Mouse (Mus musculus): ENCODE data around the gene Tectb. TPM values are rescaled to one million over a fixed set of nuclear protein-coding genes. Genes with fewer than 3 reads are reported as not detected.

Gene Tectb
- total and polyA plus RNA-seq, 3 experiments: 0.11 TPM; not detected in 2

DNA sequence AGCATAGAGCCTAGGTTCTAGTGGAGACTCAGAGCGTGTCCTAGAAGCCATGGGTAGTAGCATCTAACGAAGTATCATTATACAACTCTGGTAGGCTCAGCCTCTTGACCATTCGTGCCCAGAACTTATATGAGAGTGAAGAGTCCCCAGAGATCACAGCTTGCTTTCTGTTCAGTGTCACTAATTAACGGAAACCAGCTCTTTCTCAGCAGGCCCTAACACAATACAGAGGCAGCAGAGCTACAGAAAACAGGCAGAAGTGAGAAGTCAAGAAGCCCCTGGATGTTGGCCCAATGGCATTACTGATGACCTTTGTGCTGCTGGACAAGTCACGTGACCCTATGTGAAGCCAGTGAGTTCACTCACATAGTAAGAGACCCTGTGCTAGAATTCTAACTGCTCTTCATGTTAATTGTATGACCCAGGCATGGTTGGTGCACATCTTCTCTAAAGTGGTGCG is 60.7 kb downstream of the Tectb start, which contains the start of gene Gucy2g:
Gucy2g (minus strand) TSS at position 51 of the 460 bp plus-strand sequence.
- DNase-seq (ENCODE audit: low spot score) (no peak), ATAC-seq (ENCODE audit: extremely low read depth, insufficient number of reproducible peaks, low FRiP score, poor library complexity, severe bottlenecking) (no peak)
- H3K4me1 ChIP-seq (ENCODE audit: insufficient read depth, low read depth, low read length): no peaks in the 10 kb centered on the region
- no peaks in the 10 kb centered on the region for H3K9me3 ChIP-seq (replicated peaks)
- H3K4me3 ChIP-seq (ENCODE audit: low read depth, low read length): no peak within 1 kb of the TSS
- peaks cover 57% of the 10 kb centered on the region for H3K27me3 ChIP-seq (ENCODE audit: insufficient read depth, low read length)
- no peak for TF ChIP-seq CTCF (IDR thresholded peaks at IDR 0.05; ENCODE audit: low read depth, low read length)
- no peak for TF ChIP-seq GATA1 (IDR thresholded peaks at IDR 0.05; ENCODE audit: borderline replicate concordance, low read length)
- no peak for TF ChIP-seq GATA2 (IDR thresholded peaks at IDR 0.05; ENCODE audit: borderline replicate concordance, low read depth, low read length)
- TF ChIP-seq TAL1 (conservative IDR thresholded peaks at IDR 0.05; ENCODE audit: low read depth, low read length): no peak
- TF ChIP-seq POLR2AphosphoS5 (IDR thresholded peaks at IDR 0.05; ENCODE audit: insufficient replicate concordance, low read depth, low read length): no peak
- H3K36me3 ChIP-seq (replicated peaks): no peaks in the 10 kb centered on the region

GRCm38 (mm10) chr19:55244791-55245231 is 64.3 kb downstream of the Tectb start:
- peaks cover 66% of the 10 kb centered on the region for H3K27me3 ChIP-seq (ENCODE audit: insufficient read depth, low read length)
- TF ChIP-seq POLR2AphosphoS5 (IDR thresholded peaks at IDR 0.05; ENCODE audit: insufficient replicate concordance, low read depth, low read length): no peak
- TF ChIP-seq GATA1 (IDR thresholded peaks at IDR 0.05; ENCODE audit: borderline replicate concordance, low read length): no peak
- no peak for TF ChIP-seq GATA2 (IDR thresholded peaks at IDR 0.05; ENCODE audit: borderline replicate concordance, low read depth, low read length)
- no peak for DNase-seq (ENCODE audit: low spot score)
- peaks cover 2% of the 10 kb centered on the region; the same call in 1 of the 2 replicates for H3K4me1 ChIP-seq (ENCODE audit: insufficient read depth, low read depth, low read length)
- no peak overlapping the region for H3K4me3 ChIP-seq (ENCODE audit: low read depth, low read length)
- ATAC-seq (ENCODE audit: extremely low read depth, insufficient number of reproducible peaks, low FRiP score, poor library complexity, severe bottlenecking): no peak
- no peaks in the 10 kb centered on the region for H3K9me3 ChIP-seq (replicated peaks)
- H3K36me3 ChIP-seq (replicated peaks): no peaks in the 10 kb centered on the region

Other genes starting within 250 kb of the Tectb start
- gene Gpam, start 53.5 kb upstream of the Tectb start, total RNA-seq (2014; fragmentation: Nextera tagmentation): 24.8 and 26.1 TPM in 2 replicates
- gene Gpam, start 53.5 kb upstream of the Tectb start, total RNA-seq (2017): 25.0 and 26.7 TPM in 2 replicates
- gene Gpam, start 53.5 kb upstream of the Tectb start, polyA plus RNA-seq (2012): 6.8 and 10.3 TPM in 2 replicates
- gene Gucy2g, start 60.5 kb downstream of the Tectb start, total RNA-seq (2014; fragmentation: Nextera tagmentation): not detected in 2 replicates
- 0.11 TPM in 1 of 2 replicates, not detected in the other for gene Gucy2g, start 60.5 kb downstream of the Tectb start, total RNA-seq (2017)
- not detected in 2 replicates for gene Gucy2g, start 60.5 kb downstream of the Tectb start, polyA plus RNA-seq (2012)
- gene Acsl5, start 71.2 kb downstream of the Tectb start, total RNA-seq (2014; fragmentation: Nextera tagmentation): 30.1 and 50.6 TPM in 2 replicates
- 111 and 131 TPM in 2 replicates for gene Acsl5, start 71.2 kb downstream of the Tectb start, total RNA-seq (2017)
- 20.2 and 21.8 TPM in 2 replicates for gene Acsl5, start 71.2 kb downstream of the Tectb start, polyA plus RNA-seq (2012)
- 50.4 and 51.0 TPM in 2 replicates for gene Zdhhc6, start 135.3 kb downstream of the Tectb start, total RNA-seq (2014; fragmentation: Nextera tagmentation)
- 62.8 and 71.4 TPM in 2 replicates for gene Zdhhc6, start 135.3 kb downstream of the Tectb start, total RNA-seq (2017)
- gene Zdhhc6, start 135.3 kb downstream of the Tectb start, polyA plus RNA-seq (2012): 31.4 and 33.8 TPM in 2 replicates
- gene Vti1a, start 135.6 kb downstream of the Tectb start, total RNA-seq (2014; fragmentation: Nextera tagmentation): 33.0 and 38.0 TPM in 2 replicates
- 29.7 and 33.2 TPM in 2 replicates for gene Vti1a, start 135.6 kb downstream of the Tectb start, total RNA-seq (2017)
- 7.4 and 7.7 TPM in 2 replicates for gene Vti1a, start 135.6 kb downstream of the Tectb start, polyA plus RNA-seq (2012)

All from G1E (cell line).